Mouse (Mus musculus) right cerebral cortex, adult 18-20 months (tissue): ENCODE results near the gene Ahsa2.
A peak's percentile ranks its signal among the peaks of the same experiment; 100 is the strongest.
"Not testable (repeated sequence)": the region's sequence is repeated elsewhere in the genome, so short reads cannot be mapped to it uniquely, and the experiment has no call there.

Experiments
- DNase-seq: peaks from one replicate; pipeline ENCODE4 v3.0.0; 2022; ENCODE audit warnings: mixed read lengths

Ahsa2 gene

GRCm38 (mm10) chr11:23497718-23498509 is at the start of gene Ahsa2:
Gene Ahsa2 (minus strand): TSS chr11:23498030.
- peak; percentile 95 for DNase-seq

DNA sequence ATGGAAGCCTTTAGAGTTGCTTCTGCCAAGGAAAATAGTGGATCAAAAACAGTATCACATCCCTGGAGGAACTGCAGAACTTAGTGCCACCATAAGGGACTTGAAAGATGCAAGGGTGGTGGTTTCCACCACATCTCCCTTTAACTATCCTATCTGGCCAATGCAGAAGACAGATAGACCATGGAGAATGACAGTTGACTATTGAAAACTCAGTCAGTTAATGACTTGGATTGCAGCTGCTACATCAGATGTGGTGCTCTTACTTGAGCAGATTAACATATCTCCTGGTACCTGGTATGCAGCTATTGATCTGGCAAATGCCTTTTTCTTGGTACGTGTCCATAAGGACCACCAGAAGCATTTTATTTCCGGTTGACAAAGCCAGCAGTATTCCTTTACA is 39.6 kb upstream of the Ahsa2 start:
- DNase-seq: no peak

GRCm38 (mm10) chr11:23520473-23521205 is 22.8 kb upstream of the Ahsa2 start, which contains the start of gene 1700093K21Rik:
Gene 1700093K21Rik (minus strand): TSS chr11:23521155.
- DNase-seq: no peak

GRCm38 (mm10) chr11:23518981-23519380 is 21.2 kb upstream of the Ahsa2 start:
- DNase-seq: no peak

DNA sequence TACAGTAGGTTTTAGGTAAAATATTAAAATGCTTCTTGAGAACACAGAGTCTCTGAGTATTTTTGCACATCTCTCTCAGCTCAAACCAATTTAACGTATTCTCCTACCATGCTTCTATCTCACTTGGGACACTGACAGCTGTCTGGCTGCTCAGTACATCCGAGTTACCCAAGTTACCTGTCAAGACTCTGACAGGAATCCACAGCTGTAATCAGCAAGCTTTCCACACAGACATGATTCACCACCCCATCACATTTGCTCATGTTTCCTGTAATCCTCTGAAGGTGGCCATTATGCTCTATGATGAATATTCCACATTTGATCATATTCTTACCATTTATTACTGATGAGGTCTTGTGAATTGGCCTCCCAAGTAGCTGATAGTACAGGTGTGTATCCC is 17.5 kb upstream of the Ahsa2 start:
- DNase-seq: no peak

DNA sequence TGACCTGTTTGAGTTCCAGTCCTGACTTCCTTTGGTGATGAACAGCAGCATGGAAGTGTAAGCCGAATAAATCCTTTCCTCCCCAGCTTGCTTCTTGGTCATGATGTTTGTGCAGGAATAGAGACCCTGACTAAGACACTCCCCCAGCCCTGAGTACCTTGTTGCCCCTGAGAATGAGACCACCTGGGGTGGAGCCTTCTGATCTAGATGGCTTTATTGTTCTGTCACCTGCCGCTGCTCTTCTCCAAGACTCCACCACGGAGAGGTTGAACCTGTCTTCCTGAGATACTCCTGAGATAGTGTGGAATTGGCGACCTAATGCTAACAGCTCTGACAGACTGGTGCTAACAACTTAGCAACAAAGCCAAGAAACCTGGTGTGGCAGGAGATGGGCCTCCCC is 17.0 kb upstream of the Ahsa2 start:
- not testable (repeated sequence) for DNase-seq

DNA sequence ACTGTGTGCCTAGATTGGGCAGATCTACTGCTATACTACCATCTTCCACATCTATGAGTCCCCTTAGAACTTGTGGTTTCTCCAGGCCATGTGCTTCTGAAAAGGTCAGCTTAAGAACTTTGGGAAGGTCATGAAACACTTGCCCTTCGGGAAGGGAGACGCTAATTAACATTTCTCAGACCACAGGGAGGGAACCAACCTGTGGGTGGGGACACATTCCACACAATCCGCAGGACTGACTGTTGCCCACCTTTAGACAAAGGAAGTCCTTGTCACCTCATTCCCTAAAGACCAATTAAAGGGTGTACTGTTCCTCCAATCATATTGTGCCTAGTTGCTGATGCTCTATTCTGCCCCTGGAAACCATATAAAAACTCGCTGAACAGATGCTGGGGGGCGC is 7.0 kb upstream of the Ahsa2 start:
- not testable (repeated sequence) for DNase-seq

GRCm38 (mm10) chr11:23498609-23499008 is 779 bp upstream of the Ahsa2 start:
- DNase-seq: no peak

GRCm38 (mm10) chr11:23497335-23497717 is 504 bp downstream of the Ahsa2 start:
- DNase-seq: peak; percentile 68

- DNase-seq: no peak
These were observed 1.2 kb downstream of the Ahsa2 start for GRCm38 (mm10) chr11:23496661-23497060.

GRCm38 (mm10) chr11:23495231-23495630 is 2.6 kb downstream of the Ahsa2 start:
- no peak for DNase-seq

DNA sequence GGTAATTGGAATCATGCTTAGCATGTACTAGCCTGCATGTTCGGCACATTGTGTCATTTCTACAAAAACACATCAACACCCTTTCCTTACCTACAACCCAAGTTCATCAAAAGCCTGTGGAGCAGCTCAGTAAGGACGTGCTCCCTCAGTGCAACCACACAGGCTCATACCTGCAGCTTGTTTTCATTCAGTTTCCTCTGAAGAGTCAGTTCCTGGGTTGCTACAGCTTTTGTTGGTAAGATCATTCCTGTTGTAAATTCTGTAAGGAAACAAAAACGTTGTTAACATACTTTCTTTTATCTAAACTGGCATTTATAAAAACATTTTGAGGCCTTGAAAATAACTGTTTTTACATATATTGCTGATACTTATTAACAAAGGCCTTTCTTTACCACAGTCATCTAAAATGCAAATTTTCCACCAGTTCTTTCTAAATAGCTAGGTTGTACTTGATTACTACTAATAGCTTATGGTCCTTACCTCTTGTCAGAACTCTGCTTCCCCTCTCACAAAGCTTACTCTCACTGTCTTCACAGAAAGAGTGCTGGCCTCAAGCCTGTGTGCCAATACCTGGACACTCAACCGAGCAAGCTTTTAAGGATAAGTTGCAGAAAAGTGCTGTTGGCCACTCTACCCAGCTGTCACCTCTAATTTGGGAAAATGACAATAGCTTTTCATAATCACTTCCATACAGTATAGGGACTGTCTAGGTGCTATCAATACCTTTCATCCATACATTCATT is 5.6 kb downstream of the Ahsa2 start:
- DNase-seq: no peak

DNA sequence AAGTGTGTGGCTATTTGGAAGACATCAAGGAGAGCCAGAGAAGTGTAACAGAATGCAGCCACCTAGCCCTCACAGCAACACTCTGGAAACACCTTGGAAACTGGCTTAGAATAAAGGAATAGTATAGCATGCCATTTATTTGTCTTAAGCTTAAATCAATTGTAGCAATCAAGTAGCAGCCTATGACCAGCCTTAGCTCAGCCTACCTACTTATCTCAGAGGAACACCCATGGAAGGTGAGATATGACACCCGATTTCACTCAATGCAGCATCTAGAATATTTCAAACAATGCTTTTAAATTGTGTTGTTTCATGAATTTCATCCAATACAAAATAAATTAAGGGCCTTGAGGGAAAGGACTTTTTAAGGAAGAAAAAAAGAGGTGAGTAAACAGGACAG is 7.9 kb downstream of the Ahsa2 start:
- no peak for DNase-seq

DNA sequence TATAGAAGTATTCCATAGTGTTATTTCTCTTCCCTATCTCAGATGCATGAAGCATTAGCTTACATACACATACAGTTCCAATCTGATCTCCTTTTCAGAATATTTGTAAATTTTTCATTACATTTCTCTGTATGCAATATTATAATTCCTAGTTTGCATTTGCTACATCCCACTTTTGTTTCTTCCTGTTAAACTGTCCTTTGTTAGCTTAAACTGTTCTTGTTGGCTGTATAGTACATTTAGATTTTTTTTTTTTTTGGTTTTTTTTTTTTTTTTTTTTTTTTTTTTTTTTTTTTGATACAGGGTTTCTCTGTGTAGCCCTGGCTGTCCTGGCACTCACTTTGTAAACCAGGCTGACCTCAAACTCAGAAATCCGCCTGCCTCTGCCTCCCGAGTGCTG is 32.0 kb downstream of the Ahsa2 start:
- not testable (repeated sequence) for DNase-seq
